Mouse (Mus musculus): ENCODE measurements around the gene Hist1h2af. TPM values are rescaled to one million over a fixed set of nuclear protein-coding genes. Genes with fewer than 3 reads are reported as not detected.

Hist1h2af gene
- polyA plus RNA-seq, 1 experiment from 2014 or later, result 4.3 TPM

DNA sequence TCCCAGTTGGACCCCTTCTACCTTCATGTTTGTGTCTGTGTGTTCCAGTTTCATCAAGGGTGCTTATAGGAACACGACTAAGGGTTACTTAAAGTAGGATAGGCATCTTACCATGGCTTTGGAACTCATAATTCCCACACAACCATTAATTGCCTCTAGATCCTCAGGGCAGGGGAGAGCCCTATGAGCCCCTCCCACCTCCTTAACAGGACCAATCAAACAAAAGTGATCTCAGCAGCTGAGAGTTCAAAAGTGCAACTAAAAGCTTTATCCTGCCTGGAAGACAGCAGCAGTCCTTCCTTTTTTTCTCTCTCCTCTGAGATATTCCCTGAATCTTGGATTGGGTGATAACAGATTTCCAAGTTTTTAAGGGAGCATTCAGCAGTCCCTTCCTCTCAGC lies 23.6 kb upstream of the Hist1h2af start:
- no peak for ATAC-seq (ENCODE audit: low FRiP score, low TSS enrichment)
- Histone ChIP-seq H3K9me3 (ENCODE audit: low read length) (no peaks in the 10 kb centered on the region), H3K4me2 (replicated peaks; ENCODE audit: low read depth, low read length) (no peak overlapping the region), H3K36me3 (ENCODE audit: insufficient read depth, low read length) (no peaks in the 10 kb centered on the region), H3K9ac (replicated peaks; ENCODE audit: low read length) (no peak overlapping the region), H3K4me1 (ENCODE audit: insufficient read depth, low read length) (peaks cover 14% of the 10 kb centered on the region), H3K27ac (ENCODE audit: low read length) (no peak overlapping the region), H3K27me3 (ENCODE audit: insufficient read depth, low read length) (no peaks in the 10 kb centered on the region), H3K4me3 (ENCODE audit: low read length) (no peak overlapping the region)
- WGBS, result 23% methylated on average over 1 of the region's 1 CpGs

GRCm38 (mm10) chr13:23513517-23513916 lies 20.2 kb upstream of the Hist1h2af start:
- no peak overlapping the region for H3K9ac ChIP-seq (replicated peaks; ENCODE audit: low read length)
- H3K4me1 ChIP-seq (ENCODE audit: insufficient read depth, low read length), result peaks cover 5% of the 10 kb centered on the region
- no peak overlapping the region for H3K4me2 ChIP-seq (replicated peaks; ENCODE audit: low read depth, low read length)
- no peaks in the 10 kb centered on the region for H3K36me3 ChIP-seq (ENCODE audit: insufficient read depth, low read length)
- no peak for ATAC-seq (ENCODE audit: low FRiP score, low TSS enrichment)
- no peak overlapping the region for H3K4me3 ChIP-seq (ENCODE audit: low read length)
- no peak overlapping the region for H3K27ac ChIP-seq (ENCODE audit: low read length)
- WGBS, result 85% methylated on average over 1 of the region's 1 CpGs
- no peaks in the 10 kb centered on the region for H3K27me3 ChIP-seq (ENCODE audit: insufficient read depth, low read length)
- H3K9me3 ChIP-seq (ENCODE audit: low read length), result no peaks in the 10 kb centered on the region

DNA sequence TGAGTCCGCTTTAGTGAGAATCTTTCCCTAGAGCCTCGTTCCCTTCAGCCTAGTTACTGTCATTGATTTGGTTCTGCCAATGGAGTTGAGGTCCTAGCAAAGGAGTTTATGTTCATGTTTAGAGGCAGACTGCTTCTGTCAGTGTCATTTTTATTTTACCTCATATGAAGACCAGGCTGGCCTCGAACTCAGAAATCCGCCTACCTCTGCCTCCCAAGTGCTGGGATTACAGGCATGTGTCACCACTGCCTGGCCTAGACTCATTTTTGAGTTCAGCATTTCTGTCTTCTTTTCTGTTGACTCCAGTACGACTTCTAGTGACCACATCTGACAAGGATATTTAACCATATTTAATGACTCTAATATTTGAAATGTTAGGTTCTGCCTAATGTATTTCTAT lies 18.4 kb upstream of the Hist1h2af start:
- no peaks in the 10 kb centered on the region for H3K36me3 ChIP-seq (ENCODE audit: insufficient read depth, low read length)
- no peak overlapping the region for H3K27ac ChIP-seq (ENCODE audit: low read length)
- no peak for ATAC-seq (ENCODE audit: low FRiP score, low TSS enrichment)
- 80% methylated on average over 5 of the region's 5 CpGs for WGBS
- H3K4me3 ChIP-seq (ENCODE audit: low read length), result no peak overlapping the region
- no peaks in the 10 kb centered on the region for H3K9me3 ChIP-seq (ENCODE audit: low read length)
- no peak overlapping the region for H3K4me2 ChIP-seq (replicated peaks; ENCODE audit: low read depth, low read length)
- H3K27me3 ChIP-seq (ENCODE audit: insufficient read depth, low read length), result no peaks in the 10 kb centered on the region
- H3K9ac ChIP-seq (replicated peaks; ENCODE audit: low read length), result no peak overlapping the region
- H3K4me1 ChIP-seq (ENCODE audit: insufficient read depth, low read length), result peaks cover 10% of the 10 kb centered on the region

GRCm38 (mm10) chr13:23515826-23516620 lies 17.7 kb upstream of the Hist1h2af start:
- Histone ChIP-seq H3K27ac (ENCODE audit: low read length) (no peak overlapping the region), H3K36me3 (ENCODE audit: insufficient read depth, low read length) (no peaks in the 10 kb centered on the region), H3K27me3 (ENCODE audit: insufficient read depth, low read length) (no peaks in the 10 kb centered on the region), H3K4me1 (ENCODE audit: insufficient read depth, low read length) (peaks cover 10% of the 10 kb centered on the region), H3K9me3 (ENCODE audit: low read length) (no peaks in the 10 kb centered on the region), H3K9ac (replicated peaks; ENCODE audit: low read length) (peak overlapping the region; percentile 23), H3K4me3 (ENCODE audit: low read length) (peak overlapping the region; percentile 26), H3K4me2 (replicated peaks; ENCODE audit: low read depth, low read length) (peak overlapping the region; percentile 43)
- no peak for ATAC-seq (ENCODE audit: low FRiP score, low TSS enrichment)
- 51% methylated on average over 15 of the region's 15 CpGs for WGBS

DNA sequence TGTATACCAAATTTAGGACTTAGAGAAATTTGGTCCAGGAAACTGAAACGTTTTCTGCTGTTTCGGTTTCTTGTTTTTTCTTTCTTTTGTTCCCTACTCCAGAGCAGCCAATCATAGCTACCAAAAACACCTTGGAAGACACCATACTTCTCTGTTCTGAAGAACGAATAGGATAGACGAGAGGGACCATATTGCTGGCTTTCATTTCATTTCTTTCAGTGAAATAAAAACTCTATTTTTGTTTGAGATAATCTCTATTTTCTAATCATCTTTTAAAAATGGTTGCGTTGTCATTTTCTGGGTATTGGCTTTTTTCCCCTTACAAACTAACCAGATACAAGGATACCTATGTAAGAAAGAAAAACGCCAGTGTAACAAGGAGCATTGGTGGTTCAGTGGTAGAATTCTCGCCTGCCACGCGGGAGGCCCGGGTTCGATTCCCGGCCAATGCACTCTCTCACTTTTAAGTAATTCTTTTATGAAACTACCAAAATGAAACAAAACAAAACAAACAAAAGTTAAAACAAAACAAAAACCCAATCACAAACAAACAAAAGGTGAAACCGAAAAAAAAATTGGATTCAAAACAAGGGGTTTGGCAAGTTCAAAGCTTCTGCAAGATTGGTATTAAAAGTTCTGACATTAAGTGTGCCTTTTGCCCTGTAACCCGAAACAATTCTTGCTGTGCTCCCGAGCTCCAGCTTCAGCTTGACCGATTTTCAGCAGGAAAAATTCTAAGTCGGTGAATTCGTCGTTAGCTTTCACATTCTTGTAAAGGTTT lies 16.7 kb upstream of the Hist1h2af start:
- H3K27me3 ChIP-seq (ENCODE audit: insufficient read depth, low read length), result no peaks in the 10 kb centered on the region
- ATAC-seq (ENCODE audit: low FRiP score, low TSS enrichment), result peak; percentile 74
- peak overlapping the region; percentile 65 for H3K9ac ChIP-seq (replicated peaks; ENCODE audit: low read length)
- H3K4me1 ChIP-seq (ENCODE audit: insufficient read depth, low read length), result peaks cover 10% of the 10 kb centered on the region
- 0% methylated on average over 19 of the region's 19 CpGs for whole genome bisulfite sequencing
- H3K27ac ChIP-seq (ENCODE audit: low read length), result peak overlapping the region; percentile 86
- peak overlapping the region; percentile 75 for H3K4me3 ChIP-seq (ENCODE audit: low read length)
- H3K4me2 ChIP-seq (replicated peaks; ENCODE audit: low read depth, low read length), result peak overlapping the region; percentile 94
- H3K36me3 ChIP-seq (ENCODE audit: insufficient read depth, low read length), result no peaks in the 10 kb centered on the region
- H3K9me3 ChIP-seq (ENCODE audit: low read length), result no peaks in the 10 kb centered on the region

GRCm38 (mm10) chr13:23517603-23518294 lies 16.0 kb upstream of the Hist1h2af start:
- H3K27ac ChIP-seq (ENCODE audit: low read length), result peak overlapping the region; percentile 86
- H3K27me3 ChIP-seq (ENCODE audit: insufficient read depth, low read length), result no peaks in the 10 kb centered on the region
- no peaks in the 10 kb centered on the region for H3K36me3 ChIP-seq (ENCODE audit: insufficient read depth, low read length)
- H3K4me2 ChIP-seq (replicated peaks; ENCODE audit: low read depth, low read length), result peak overlapping the region; percentile 94
- peaks cover 10% of the 10 kb centered on the region for H3K4me1 ChIP-seq (ENCODE audit: insufficient read depth, low read length)
- H3K4me3 ChIP-seq (ENCODE audit: low read length), result peak overlapping the region; percentile 75
- WGBS, result under 1% methylated on average over 27 of the region's 27 CpGs
- peak overlapping the region; percentile 65 for H3K9ac ChIP-seq (replicated peaks; ENCODE audit: low read length)
- peak; percentile 92 for ATAC-seq (ENCODE audit: low FRiP score, low TSS enrichment)
- no peaks in the 10 kb centered on the region for H3K9me3 ChIP-seq (ENCODE audit: low read length)

- H3K36me3 ChIP-seq (ENCODE audit: insufficient read depth, low read length), result no peaks in the 10 kb centered on the region
- H3K9me3 ChIP-seq (ENCODE audit: low read length), result no peaks in the 10 kb centered on the region
- WGBS, result under 1% methylated on average over 6 of the region's 6 CpGs
- peaks cover 10% of the 10 kb centered on the region for H3K4me1 ChIP-seq (ENCODE audit: insufficient read depth, low read length)
- peak overlapping the region; percentile 75 for H3K4me3 ChIP-seq (ENCODE audit: low read length)
- peak overlapping the region; percentile 94 for H3K4me2 ChIP-seq (replicated peaks; ENCODE audit: low read depth, low read length)
- H3K9ac ChIP-seq (replicated peaks; ENCODE audit: low read length), result peak overlapping the region; percentile 56
- H3K27ac ChIP-seq (ENCODE audit: low read length), result 0 out of 2 replicates have a peak overlapping the region, but pooled peaks have one; percentile 38
- ATAC-seq (ENCODE audit: low FRiP score, low TSS enrichment), result no peak
- H3K27me3 ChIP-seq (ENCODE audit: insufficient read depth, low read length), result no peaks in the 10 kb centered on the region
Measured at GRCm38 (mm10) chr13:23518295-23518603, 15.5 kb upstream of the Hist1h2af start.

GRCm38 (mm10) chr13:23518885-23519284 lies 14.8 kb upstream of the Hist1h2af start:
- H3K27me3 ChIP-seq (ENCODE audit: insufficient read depth, low read length), result no peaks in the 10 kb centered on the region
- H3K9me3 ChIP-seq (ENCODE audit: low read length), result no peaks in the 10 kb centered on the region
- peak overlapping the region; percentile 70 for H3K4me2 ChIP-seq (replicated peaks; ENCODE audit: low read depth, low read length)
- WGBS, result 0% methylated on average over 6 of the region's 6 CpGs
- ATAC-seq (ENCODE audit: low FRiP score, low TSS enrichment), result peak; percentile 47; the same call in 1 of the 2 replicates
- H3K9ac ChIP-seq (replicated peaks; ENCODE audit: low read length), result peak overlapping the region; percentile 58
- peak overlapping the region; percentile 55 for H3K4me3 ChIP-seq (ENCODE audit: low read length)
- H3K4me1 ChIP-seq (ENCODE audit: insufficient read depth, low read length), result peaks cover 10% of the 10 kb centered on the region
- no peaks in the 10 kb centered on the region for H3K36me3 ChIP-seq (ENCODE audit: insufficient read depth, low read length)
- peak overlapping the region; percentile 72; the same call in 1 of the 2 replicates for H3K27ac ChIP-seq (ENCODE audit: low read length)

DNA sequence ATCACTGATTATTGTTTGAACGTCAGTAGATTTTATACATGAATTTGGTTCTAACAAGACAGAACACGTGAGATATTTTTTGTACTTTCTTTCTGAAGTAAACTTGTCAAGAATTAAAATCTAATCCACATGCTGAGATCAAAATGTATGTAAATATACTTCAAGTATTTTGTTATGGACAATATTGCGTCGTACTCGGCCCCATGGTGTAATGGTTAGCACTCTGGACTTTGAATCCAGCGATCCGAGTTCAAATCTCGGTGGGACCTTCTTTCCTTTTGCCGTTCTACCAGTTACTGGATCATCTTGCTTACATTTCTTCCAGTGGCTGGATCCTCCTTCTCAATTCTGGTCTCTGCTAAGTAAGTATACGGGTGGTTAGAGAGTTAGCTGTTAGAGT lies 14.3 kb upstream of the Hist1h2af start:
- Histone ChIP-seq H3K4me3 (ENCODE audit: low read length) (peak overlapping the region; percentile 55), H3K36me3 (ENCODE audit: insufficient read depth, low read length) (no peaks in the 10 kb centered on the region), H3K4me2 (replicated peaks; ENCODE audit: low read depth, low read length) (peak overlapping the region; percentile 70), H3K4me1 (ENCODE audit: insufficient read depth, low read length) (peaks cover 10% of the 10 kb centered on the region), H3K27ac (ENCODE audit: low read length) (peak overlapping the region; percentile 72; the same call in 1 of the 2 replicates), H3K27me3 (ENCODE audit: insufficient read depth, low read length) (no peaks in the 10 kb centered on the region), H3K9ac (replicated peaks; ENCODE audit: low read length) (peak overlapping the region; percentile 58), H3K9me3 (ENCODE audit: low read length) (no peaks in the 10 kb centered on the region)
- 0 out of 2 replicates have a peak, but pooled peaks have one; percentile 39 for ATAC-seq (ENCODE audit: low FRiP score, low TSS enrichment)
- under 1% methylated on average over 10 of the region's 10 CpGs for WGBS

All from kidney, embryonic 16.5 days (tissue).